Mouse (Mus musculus) bone marrow, adult 2 months (tissue): ENCODE measurements around the gene Ganc. TPM values are rescaled to one million over a fixed set of nuclear protein-coding genes. Genes with fewer than 3 reads are reported as not detected.

Experiments used
- H3K27ac ChIP-seq: fragments of 200-500 bp; 2 replicates; pipeline ENCODE4 v1.5.1; 2012; ENCODE audit warnings: low read depth, mild to moderate bottlenecking, control low read depth, inconsistent platforms, low read length; ENCODE audit not compliant: control insufficient read depth, poor library complexity, insufficient read depth
- H3K4me1 ChIP-seq: fragments of 200-500 bp; 2 replicates; pipeline ENCODE4 v1.6.1; 2011; ENCODE audit warnings: low read length; ENCODE audit not compliant: control insufficient read depth, insufficient read depth
- H3K4me3 ChIP-seq: fragments of 200-500 bp; replicated peaks from 2 replicates; pipeline ENCODE3; 2011; ENCODE audit warnings: mild to moderate bottlenecking, low read depth, low read length, control low read depth; ENCODE audit not compliant: control insufficient read depth
- CTCF ChIP-seq: fragments of 200-500 bp; IDR thresholded peaks from 2 replicates; pipeline ENCODE4 v1.5.1; 2011; ENCODE audit warnings: low read length, control low read depth; ENCODE audit not compliant: control insufficient read depth, insufficient read depth
- POLR2A ChIP-seq: fragments of 200-500 bp; IDR thresholded peaks from 2 replicates; pipeline ENCODE4 v1.6.1; 2011; ENCODE audit warnings: low read depth, mild to moderate bottlenecking, control low read depth, low read length, borderline replicate concordance; ENCODE audit not compliant: control insufficient read depth
- WGBS: fragments of 180-500 bp; shearing (Covaris S2); methylation state at CpG from one replicate; pipeline ENCODE4 v1.1.7; 2018; 5-methylcytosine and 5-hydroxymethylcytosine counted together
- polyA plus RNA-seq: library from polyadenylated mRNA; stranded (reverse); fragments of >200 nt; gene quantifications from 2 replicates; pipeline ENCODE4 v1.2.4, GENCODE M21; 2011; ENCODE audit warnings: low replicate concordance; ENCODE audit not compliant: missing spikeins, insufficient read depth, insufficient read length

The Ganc gene
- polyA plus RNA-seq, 1 experiment, result 8.0 TPM

- WGBS, result 85% methylated on average over 13 of the region's 13 CpGs
- Histone ChIP-seq H3K4me1 (no peaks in the 10 kb centered on the region), H3K27ac (no peak overlapping the region), H3K4me3 (no peak overlapping the region)
- TF ChIP-seq CTCF, result no peak
- no peak for TF ChIP-seq POLR2A
Measured at GRCm38 (mm10) chr2:120476277-120477087, 72.8 kb downstream of the Ganc start.

- Histone ChIP-seq H3K4me1 (no peaks in the 10 kb centered on the region), H3K27ac (no peak overlapping the region), H3K4me3 (no peak overlapping the region)
- TF ChIP-seq POLR2A (no peak), CTCF (peak; percentile 76)
- WGBS, result 37% methylated on average over 3 of the region's 3 CpGs
Measured at GRCm38 (mm10) chr2:120478600-120478999, 74.9 kb downstream of the Ganc start.

GRCm38 (mm10) chr2:120481921-120482320 is 78.2 kb downstream of the Ganc start:
- TF ChIP-seq POLR2A, result no peak
- TF ChIP-seq CTCF, result no peak
- H3K4me1 ChIP-seq, result no peaks in the 10 kb centered on the region
- no peak overlapping the region for H3K4me3 ChIP-seq
- H3K27ac ChIP-seq, result no peak overlapping the region
- 69% methylated on average over 8 of the region's 8 CpGs for WGBS

GRCm38 (mm10) chr2:120482506-120483389 is 79.1 kb downstream of the Ganc start:
- no peaks in the 10 kb centered on the region for H3K4me1 ChIP-seq
- H3K27ac ChIP-seq, result no peak overlapping the region
- WGBS, result 18% methylated on average over 8 of the region's 8 CpGs
- H3K4me3 ChIP-seq, result no peak overlapping the region
- TF ChIP-seq POLR2A (no peak), CTCF (no peak)

GRCm38 (mm10) chr2:120484241-120484640 is 80.5 kb downstream of the Ganc start:
- 67% methylated on average over 3 of the region's 3 CpGs for WGBS
- TF ChIP-seq CTCF (no peak), POLR2A (no peak)
- H3K4me3 ChIP-seq, result no peak overlapping the region
- H3K27ac ChIP-seq, result no peak overlapping the region
- H3K4me1 ChIP-seq, result no peaks in the 10 kb centered on the region

- no peaks in the 10 kb centered on the region for H3K4me1 ChIP-seq
- no peak overlapping the region for H3K4me3 ChIP-seq
- 54% methylated on average over 4 of the region's 4 CpGs for WGBS
- H3K27ac ChIP-seq, result no peak overlapping the region
- TF ChIP-seq CTCF (no peak), POLR2A (no peak)
Measured at GRCm38 (mm10) chr2:120493254-120493653, 89.6 kb downstream of the Ganc start.

GRCm38 (mm10) chr2:120496511-120496910 is 92.8 kb downstream of the Ganc start:
- TF ChIP-seq CTCF, result no peak
- no peak for TF ChIP-seq POLR2A

GRCm38 (mm10) chr2:120499971-120500471 is 96.3 kb downstream of the Ganc start:
- 5% methylated on average over 6 of the region's 6 CpGs for WGBS
- Histone ChIP-seq H3K4me1 (no peaks in the 10 kb centered on the region; the same call in none of the 2 replicates), H3K4me3 (no peak overlapping the region), H3K27ac (peak overlapping the region; percentile 36)
- TF ChIP-seq POLR2A (no peak), CTCF (no peak)

More at GRCm38 (mm10) chr2:120496511-120496910, 92.8 kb downstream of the Ganc start:
- H3K4me1 ChIP-seq, result no peaks in the 10 kb centered on the region; the same call in none of the 2 replicates
- 81% methylated on average over 3 of the region's 3 CpGs for WGBS
- no peak overlapping the region for H3K27ac ChIP-seq
- H3K4me3 ChIP-seq, result no peak overlapping the region
